Mouse (Mus musculus): ENCODE results near the gene Gm7951. TPM values are rescaled to one million over a fixed set of nuclear protein-coding genes. Genes with fewer than 3 reads are reported as not detected.
"Not testable (repeated sequence)": the region's sequence is repeated elsewhere in the genome, so short reads cannot be mapped to it uniquely, and the experiment has no call there.

The Gm7951 gene
- total RNA-seq (2021): not detected in 2 replicates
- long read RNA-seq, experiment 1: 0 reads
- long read RNA-seq, experiment 2: 0 reads

DNA sequence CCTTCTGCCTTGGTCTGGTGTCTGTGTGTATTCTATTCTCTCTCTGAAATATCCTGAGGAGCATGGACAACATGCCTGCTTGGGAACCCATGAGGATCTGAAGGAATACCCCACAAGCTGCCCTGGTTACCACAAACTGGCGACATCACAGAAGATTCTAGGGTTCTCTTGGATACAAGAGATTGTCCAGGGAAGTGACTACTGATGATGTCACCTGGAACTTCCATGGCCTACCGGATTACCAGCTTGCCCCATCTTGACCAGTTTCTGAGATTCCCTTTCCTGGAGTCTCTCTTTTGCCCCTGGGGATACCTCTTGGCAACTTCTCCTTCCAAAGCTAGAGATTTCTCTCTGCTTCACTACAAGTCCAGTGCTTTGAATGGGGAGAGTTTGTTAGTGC, at the start of gene Gm7951:
Gm7951 (minus strand) TSS at position 101 of the 400 bp plus-strand sequence.
- not testable (repeated sequence) for DNase-seq

GRCm38 (mm10) chr14:42162522-42162921, 45.4 kb upstream of the Gm7951 start, which contains the start of gene Gm17027:
TSS of gene Gm17027 (minus strand) at chr14:42162622.
- not testable (repeated sequence) for DNase-seq

- peak; percentile 3 for DNase-seq
Observed at GRCm38 (mm10) chr14:42134571-42134970, 17.4 kb upstream of the Gm7951 start.

GRCm38 (mm10) chr14:42133806-42134205, 16.6 kb upstream of the Gm7951 start:
- DNase-seq: peak; percentile 4

Other genes with a start within 250 kb of the Gm7951 start
- gene Gm7980, start 210.1 kb downstream of the Gm7951 start, total RNA-seq (2021): not detected in 2 replicates
- gene 1700049E17Rik1, start 192.4 kb downstream of the Gm7951 start, total RNA-seq (2021): not detected in 2 replicates
- gene 1700024B05Rik, start 173.4 kb downstream of the Gm7951 start, total RNA-seq (2021): not detected in 2 replicates
- not detected in 2 replicates for gene Gm6401, start 149.4 kb downstream of the Gm7951 start, total RNA-seq (2021)
- not detected in 2 replicates for gene Gm3543, start 134.0 kb downstream of the Gm7951 start, total RNA-seq (2021)
- not detected in 2 replicates for gene Gm17027, start 45.3 kb upstream of the Gm7951 start, total RNA-seq (2021)
- gene Gm3573, start 73.4 kb upstream of the Gm7951 start, total RNA-seq (2021): not detected in 2 replicates
- gene Gm17026, start 142.7 kb upstream of the Gm7951 start, total RNA-seq (2021): not detected in 2 replicates
- gene Gm9611, start 180.0 kb upstream of the Gm7951 start, total RNA-seq (2021): not detected in 2 replicates
- gene Gm7995, start 192.8 kb upstream of the Gm7951 start, total RNA-seq (2021): not detected in 2 replicates